Mouse (Mus musculus): ENCODE data around the gene Nvl.

GRCm38 (mm10) chr1:181047520-181047919 lies 96.5 kb downstream of the Nvl start:
- no peak for TF ChIP-seq CTCF (IDR thresholded peaks at IDR 0.05; ENCODE audit: low read depth, low read length)
- no peak for TF ChIP-seq POLR2A (IDR thresholded peaks at IDR 0.05; ENCODE audit: insufficient read depth, low read length)
- TF ChIP-seq EP300 (IDR thresholded peaks at IDR 0.05; ENCODE audit: insufficient read depth, low read depth, low read length), result no peak

Data from ES-Bruce4 (cell line).